Mouse (Mus musculus): Measurements from ENCODE around the gene Phip. TPM values are rescaled to one million over a fixed set of nuclear protein-coding genes. Genes with fewer than 3 reads are reported as not detected.
A peak's percentile ranks its signal among the peaks of the same experiment; 100 is the strongest.

Gene Phip
- polyA plus RNA-seq, 1 experiment from 2014 or later = 89.0 TPM

DNA sequence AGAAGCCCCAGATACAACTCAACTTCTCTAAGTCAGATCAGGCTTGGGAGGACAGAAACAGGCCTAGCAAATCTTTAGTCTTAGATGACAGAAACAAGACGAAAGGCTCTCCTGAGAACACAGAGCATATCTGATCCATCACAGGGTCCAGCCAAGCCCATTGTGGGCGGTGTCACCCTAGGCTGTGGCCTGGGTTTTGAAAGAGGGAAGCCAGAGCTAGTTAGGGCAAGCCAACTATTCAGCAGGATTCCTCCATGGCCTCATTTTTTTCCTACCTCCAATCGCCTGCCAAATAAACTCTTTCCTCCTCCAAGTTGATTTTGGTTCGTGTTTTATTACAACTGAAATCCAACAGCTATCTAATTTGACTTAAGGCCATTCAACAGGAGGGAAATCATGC, 114.0 kb downstream of the Phip start:
- no peaks in the 10 kb centered on the region for H3K27me3 ChIP-seq (ENCODE audit: insufficient read depth, poor library complexity, severe bottlenecking)
- no peaks in the 10 kb centered on the region for H3K9me3 ChIP-seq
- H3K36me3 ChIP-seq = peaks cover 11% of the 10 kb centered on the region; the same call in 1 of the 2 replicates
- 88% methylated on average over 4 of the region's 4 CpGs for WGBS
- H3K4me3 ChIP-seq = no peak overlapping the region
- no peak for DNase-seq (ENCODE audit: low spot score)
- no peak overlapping the region for H3K27ac ChIP-seq
- no peaks in the 10 kb centered on the region; the same call in 1 of the 2 replicates for H3K4me1 ChIP-seq (replicated peaks)

DNA sequence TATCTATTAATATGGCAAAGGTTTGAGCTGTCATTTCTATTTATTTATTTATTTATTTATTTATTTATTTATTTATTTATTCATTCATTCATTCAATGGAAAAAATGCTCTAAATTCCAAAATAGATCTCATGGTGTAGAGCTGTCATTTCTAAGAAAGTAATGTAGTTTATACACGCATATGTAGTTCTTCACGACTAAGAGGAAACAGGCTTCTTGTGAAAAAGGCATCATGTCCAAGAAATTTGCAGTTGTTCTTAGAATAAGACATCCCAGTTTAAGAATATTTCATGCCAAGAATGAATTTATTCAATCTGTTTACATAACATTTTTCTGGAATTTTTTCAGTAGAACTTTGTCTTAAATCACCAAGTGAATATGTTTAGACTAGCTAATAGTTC, 114.5 kb downstream of the Phip start:
- Histone ChIP-seq H3K36me3 (peaks cover 6% of the 10 kb centered on the region; the same call in 1 of the 2 replicates), H3K27ac (no peak overlapping the region), H3K4me3 (no peak overlapping the region), H3K4me1 (replicated peaks) (no peaks in the 10 kb centered on the region; the same call in 1 of the 2 replicates), H3K27me3 (ENCODE audit: insufficient read depth, poor library complexity, severe bottlenecking) (no peaks in the 10 kb centered on the region), H3K9me3 (no peaks in the 10 kb centered on the region)
- DNase-seq (ENCODE audit: low spot score) = no peak
- 96% methylated on average over 2 of the region's 2 CpGs for WGBS

DNA sequence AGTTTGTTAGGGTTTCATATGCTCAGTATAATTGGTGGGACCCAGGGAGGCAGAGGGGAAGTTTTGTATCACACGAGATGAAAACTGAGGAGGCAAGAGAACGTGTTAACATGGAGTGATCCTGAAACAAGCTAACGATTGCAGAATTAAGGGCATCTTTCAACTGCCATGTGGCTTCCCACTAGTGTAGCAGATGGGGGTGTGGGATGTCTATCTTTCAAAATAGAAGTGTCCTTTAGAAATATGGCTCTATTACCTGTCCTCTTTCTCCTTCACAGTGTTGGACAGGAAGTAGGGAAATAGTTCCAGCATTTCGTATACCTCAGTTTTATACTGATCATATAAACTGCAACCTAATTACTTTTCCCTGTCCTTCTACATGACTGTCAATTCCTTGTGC, 119.1 kb downstream of the Phip start:
- Histone ChIP-seq H3K9me3 (no peaks in the 10 kb centered on the region), H3K4me3 (no peak overlapping the region), H3K4me1 (replicated peaks) (0 out of 2 replicates have a peak, but pooled peaks cover 4% of the 10 kb centered on the region), H3K36me3 (no peaks in the 10 kb centered on the region), H3K27ac (no peak overlapping the region), H3K27me3 (ENCODE audit: insufficient read depth, poor library complexity, severe bottlenecking) (no peaks in the 10 kb centered on the region)
- DNase-seq (ENCODE audit: low spot score) = no peak
- 92% methylated on average over 4 of the region's 4 CpGs for WGBS

DNA sequence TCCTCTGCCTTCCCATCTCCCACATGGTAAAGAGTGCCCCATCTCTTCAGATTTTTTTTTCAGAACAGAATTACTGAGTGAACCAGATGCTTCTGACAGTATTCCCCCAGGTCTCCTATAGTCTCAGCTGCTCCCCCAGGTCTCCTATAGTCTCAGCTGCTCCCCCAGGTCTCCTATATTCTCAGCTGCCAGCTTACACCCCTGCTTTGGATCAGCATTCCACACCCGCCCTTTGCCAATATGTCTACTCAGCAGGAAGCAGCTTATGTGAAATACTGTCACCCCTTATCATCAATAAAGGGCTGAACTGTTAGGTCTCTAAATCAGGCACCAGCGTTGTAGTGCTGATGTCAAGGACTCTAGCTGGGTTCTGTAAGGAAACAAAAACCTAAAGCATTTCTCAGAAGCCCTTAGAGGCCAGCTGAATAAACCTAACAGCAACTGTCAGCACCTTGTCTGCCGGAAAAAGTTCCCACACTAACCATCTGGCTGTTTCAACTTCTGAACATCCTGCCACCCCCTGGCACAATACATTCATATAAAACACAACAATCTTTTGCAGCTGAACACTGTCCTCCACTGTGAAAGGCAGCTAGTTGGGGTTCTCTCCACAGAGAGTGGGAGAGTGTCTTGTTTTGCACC, 120.2 kb downstream of the Phip start:
- 43% methylated on average over 3 of the region's 3 CpGs for WGBS

DNA sequence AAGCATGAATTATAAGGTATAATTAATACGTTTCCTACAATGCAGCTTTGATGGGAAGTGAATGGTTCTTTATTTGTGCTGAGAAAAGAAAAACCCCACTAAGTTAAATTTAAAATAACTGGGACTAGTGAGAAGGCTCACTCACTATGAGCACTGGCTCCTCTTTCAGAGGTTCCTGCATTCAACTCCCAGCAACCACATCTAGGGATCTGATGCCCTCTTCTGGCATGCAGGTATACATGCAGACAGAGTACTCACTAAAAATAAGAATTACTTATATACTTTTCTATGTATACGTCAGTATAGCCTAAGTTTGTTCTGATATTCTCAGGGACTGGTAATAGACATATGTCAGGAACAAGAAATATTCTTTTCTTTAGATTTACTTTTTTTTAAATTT, 121.3 kb downstream of the Phip start:
- Histone ChIP-seq H3K27ac (no peak overlapping the region), H3K4me1 (replicated peaks) (0 out of 2 replicates have a peak, but pooled peaks cover 4% of the 10 kb centered on the region), H3K9me3 (no peaks in the 10 kb centered on the region), H3K27me3 (ENCODE audit: insufficient read depth, poor library complexity, severe bottlenecking) (no peaks in the 10 kb centered on the region), H3K36me3 (no peaks in the 10 kb centered on the region), H3K4me3 (no peak overlapping the region)
- DNase-seq (ENCODE audit: low spot score) = no peak
- 56% methylated on average over 2 of the region's 2 CpGs for WGBS

More for the DNA sequence above, 120.2 kb downstream of the Phip start:
- no peaks in the 10 kb centered on the region for H3K27me3 ChIP-seq (ENCODE audit: insufficient read depth, poor library complexity, severe bottlenecking)
- no peak for DNase-seq (ENCODE audit: low spot score)
- no peak overlapping the region for H3K4me3 ChIP-seq
- H3K36me3 ChIP-seq = no peaks in the 10 kb centered on the region
- no peaks in the 10 kb centered on the region for H3K9me3 ChIP-seq
- no peak overlapping the region for H3K27ac ChIP-seq
- H3K4me1 ChIP-seq (replicated peaks) = 0 out of 2 replicates have a peak, but pooled peaks cover 4% of the 10 kb centered on the region

DNA sequence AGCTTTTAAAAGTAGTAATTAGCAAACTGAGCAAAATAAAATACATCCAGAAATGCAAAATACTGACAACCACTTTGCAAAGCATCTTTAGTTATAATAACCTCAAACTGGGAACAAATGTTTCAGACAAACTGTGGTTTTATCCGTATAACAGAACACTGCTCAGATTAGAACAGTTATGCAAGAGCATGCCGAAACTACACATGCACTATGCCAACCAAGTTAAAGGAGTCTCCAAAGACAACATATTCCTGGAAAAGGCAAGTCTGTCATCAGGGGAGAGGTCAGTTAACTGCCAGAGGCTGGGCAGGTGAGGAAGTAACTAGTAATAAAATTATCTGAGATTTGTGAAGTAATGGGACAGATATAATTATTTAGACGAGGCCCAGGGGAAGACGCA, 132.6 kb downstream of the Phip start:
- H3K36me3 ChIP-seq = peaks cover 52% of the 10 kb centered on the region
- no peaks in the 10 kb centered on the region for H3K27me3 ChIP-seq (ENCODE audit: insufficient read depth, poor library complexity, severe bottlenecking)
- H3K4me1 ChIP-seq (replicated peaks) = no peaks in the 10 kb centered on the region
- no peaks in the 10 kb centered on the region for H3K9me3 ChIP-seq
- no peak overlapping the region for H3K4me3 ChIP-seq
- DNase-seq (ENCODE audit: low spot score) = no peak
- 95% methylated on average over 4 of the region's 4 CpGs for WGBS
- H3K27ac ChIP-seq = no peak overlapping the region

DNA sequence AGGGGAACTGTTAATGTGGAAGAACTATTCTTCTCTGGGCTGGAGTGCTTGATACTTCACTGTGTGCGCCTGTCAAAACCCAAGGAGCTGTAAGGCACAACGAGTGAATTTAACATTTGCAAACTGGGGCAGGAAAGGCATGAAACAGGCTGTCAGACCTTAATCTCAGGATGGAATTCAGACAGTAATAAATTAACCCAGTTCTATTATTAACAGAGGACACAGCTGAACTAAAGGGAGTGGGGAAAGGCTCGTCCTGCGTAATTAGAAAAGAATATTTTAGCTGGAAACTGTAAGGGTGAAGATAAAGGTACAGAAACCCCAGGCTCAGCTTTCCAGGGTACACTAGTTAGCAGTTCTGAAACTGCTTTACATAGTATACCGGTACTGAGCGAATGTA, 139.4 kb downstream of the Phip start:
- Histone ChIP-seq H3K4me1 (replicated peaks) (0 out of 2 replicates have a peak, but pooled peaks cover 3% of the 10 kb centered on the region), H3K4me3 (no peak overlapping the region), H3K36me3 (peaks cover 36% of the 10 kb centered on the region), H3K9me3 (no peaks in the 10 kb centered on the region), H3K27me3 (ENCODE audit: insufficient read depth, poor library complexity, severe bottlenecking) (no peaks in the 10 kb centered on the region), H3K27ac (no peak overlapping the region)
- DNase-seq (ENCODE audit: low spot score) = no peak
- WGBS = 87% methylated on average over 6 of the region's 6 CpGs

DNA sequence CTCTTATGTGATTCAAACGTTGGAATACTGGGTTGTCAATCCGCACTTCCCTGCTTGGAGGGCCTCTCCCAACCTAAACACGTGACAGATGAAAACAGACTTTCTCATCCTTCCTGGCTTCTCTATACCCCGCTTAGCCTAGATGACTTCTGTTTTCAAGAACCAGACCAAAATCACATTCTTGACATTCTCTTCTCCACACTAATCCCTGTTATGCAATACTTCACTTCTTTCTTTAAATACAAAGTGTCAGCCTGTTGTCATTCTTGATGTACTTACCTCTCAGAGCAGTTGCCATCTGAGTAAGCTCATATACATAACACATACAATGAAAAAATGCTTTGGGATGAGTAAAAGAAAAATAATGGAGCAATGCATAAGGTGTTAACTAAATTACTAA, 143.4 kb downstream of the Phip start:
- Histone ChIP-seq H3K27me3 (ENCODE audit: insufficient read depth, poor library complexity, severe bottlenecking) (no peaks in the 10 kb centered on the region), H3K4me1 (replicated peaks) (peaks cover 15% of the 10 kb centered on the region), H3K9me3 (no peaks in the 10 kb centered on the region), H3K36me3 (peaks cover 10% of the 10 kb centered on the region; the same call in 1 of the 2 replicates), H3K4me3 (no peak overlapping the region), H3K27ac (no peak overlapping the region)
- 67% methylated on average over 4 of the region's 4 CpGs for WGBS
- DNase-seq (ENCODE audit: low spot score) = no peak

DNA sequence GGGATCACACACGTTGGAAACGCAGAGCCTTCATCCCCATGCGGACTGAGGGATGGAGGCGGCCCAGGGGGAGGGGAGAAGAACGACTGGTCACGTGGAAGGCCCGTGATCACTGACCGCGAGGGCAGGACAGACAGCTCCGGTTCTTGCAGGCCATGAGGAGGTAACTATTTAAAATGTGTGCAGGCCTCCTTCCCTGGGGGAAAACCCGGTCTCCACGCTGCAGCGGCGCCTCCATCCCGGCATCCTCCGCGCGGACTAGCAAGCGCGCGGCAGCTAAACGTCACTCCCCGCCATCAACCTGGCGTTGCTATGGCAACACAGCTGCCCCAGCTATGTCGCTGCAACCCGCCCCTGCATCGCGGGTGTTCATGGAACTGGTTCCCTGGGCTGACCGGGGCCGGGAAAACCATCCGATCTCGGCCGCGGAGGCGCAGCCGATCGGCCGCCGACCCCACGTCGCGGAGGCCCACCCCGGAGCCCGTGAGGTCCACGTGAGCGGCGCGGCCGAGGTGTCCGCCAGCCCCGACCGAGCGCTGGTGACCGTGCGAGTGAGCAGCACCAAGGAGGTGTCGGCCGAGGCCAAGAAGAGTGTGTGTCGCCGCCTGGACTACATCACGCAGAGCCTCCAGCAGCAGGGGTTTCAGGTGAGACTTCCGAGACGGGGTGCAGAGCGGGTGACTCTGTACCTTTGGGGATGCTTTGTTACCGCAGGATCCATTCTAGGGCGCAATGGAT, 145.5 kb downstream of the Phip start:
- peak overlapping the region; percentile 79 for H3K4me3 ChIP-seq
- H3K27me3 ChIP-seq (ENCODE audit: insufficient read depth, poor library complexity, severe bottlenecking) = no peaks in the 10 kb centered on the region
- DNase-seq (ENCODE audit: low spot score) = peak; percentile 94
- peaks cover 10% of the 10 kb centered on the region; the same call in 1 of the 2 replicates for H3K36me3 ChIP-seq
- H3K4me1 ChIP-seq (replicated peaks) = peaks cover 15% of the 10 kb centered on the region
- no peaks in the 10 kb centered on the region for H3K9me3 ChIP-seq
- peak overlapping the region; percentile 96 for H3K27ac ChIP-seq
- under 1% methylated on average over 65 of the region's 65 CpGs for WGBS

DNA sequence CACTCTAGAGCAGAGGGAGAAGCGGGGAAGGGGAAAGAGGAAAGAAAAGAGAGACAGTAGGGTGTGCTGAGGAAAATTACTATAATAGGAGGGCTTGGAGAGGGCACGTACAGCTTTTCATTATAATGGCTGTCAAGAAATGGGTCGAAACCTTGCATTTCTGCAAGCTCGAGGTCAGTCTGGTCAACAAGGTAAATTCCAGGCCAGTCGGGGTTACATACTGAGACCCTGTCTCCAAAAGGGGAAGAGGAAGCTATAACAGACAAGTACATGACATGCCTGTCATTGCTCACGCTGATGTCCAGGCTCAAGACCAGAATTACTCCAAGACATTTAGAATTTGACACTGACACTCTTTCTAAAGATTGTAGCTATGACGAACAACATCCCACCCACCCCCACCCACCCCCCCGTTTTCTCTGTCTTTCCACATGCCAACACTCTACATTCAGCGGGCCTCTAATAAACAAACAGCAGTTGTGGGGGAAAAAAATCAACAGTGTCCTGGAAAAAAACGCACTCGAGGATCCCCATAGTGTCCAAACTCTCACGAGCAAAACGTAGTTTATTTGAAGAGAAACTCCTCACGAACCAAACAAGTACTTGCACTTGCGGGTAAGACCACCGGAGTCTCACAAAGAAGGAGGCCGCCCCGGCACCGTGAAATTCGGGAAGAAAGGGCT, 146.2 kb downstream of the Phip start, which contains the start of gene Irak1bp1:
Gene Irak1bp1, plus strand, starts transcription at position 534 of the 683 bp plus-strand sequence.
- Histone ChIP-seq H3K36me3 (peaks cover 10% of the 10 kb centered on the region; the same call in 1 of the 2 replicates), H3K27ac (peak within 1 kb of the TSS; percentile 96)
- 13% methylated on average over 20 of the region's 20 CpGs for WGBS

DNA sequence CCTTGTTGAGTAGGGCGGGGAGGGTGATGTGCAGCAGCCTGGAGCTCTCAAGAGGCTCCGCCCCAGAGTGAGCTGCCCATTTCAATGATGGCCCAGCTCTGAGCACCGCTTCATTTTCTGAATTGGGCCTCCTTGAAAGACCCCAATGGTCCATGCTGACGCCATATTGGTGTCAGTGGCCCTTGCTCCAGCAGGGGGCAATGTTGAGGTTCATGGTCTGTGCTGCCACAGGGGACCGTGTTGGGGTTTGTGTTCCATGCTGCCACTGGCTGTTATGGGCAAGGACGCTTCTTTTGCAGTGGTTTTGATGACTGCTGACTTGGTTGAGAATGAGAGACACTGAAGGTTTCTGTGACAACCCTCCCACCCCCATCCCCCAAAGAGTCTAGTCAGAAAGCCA, 148.9 kb downstream of the Phip start:
- Histone ChIP-seq H3K27me3 (ENCODE audit: insufficient read depth, poor library complexity, severe bottlenecking) (no peaks in the 10 kb centered on the region), H3K4me3 (no peak overlapping the region), H3K9me3 (no peaks in the 10 kb centered on the region), H3K27ac (no peak overlapping the region), H3K36me3 (no peaks in the 10 kb centered on the region), H3K4me1 (replicated peaks) (peaks cover 15% of the 10 kb centered on the region)
- 92% methylated on average over 6 of the region's 6 CpGs for WGBS
- DNase-seq (ENCODE audit: low spot score) = no peak

More for the DNA sequence above, 146.2 kb downstream of the Phip start, which contains the start of gene Irak1bp1:
- Histone ChIP-seq H3K4me1 (replicated peaks) (peaks cover 15% of the 10 kb centered on the region), H3K27me3 (ENCODE audit: insufficient read depth, poor library complexity, severe bottlenecking) (no peaks in the 10 kb centered on the region), H3K4me3 (peak within 1 kb of the TSS; percentile 79), H3K9me3 (no peaks in the 10 kb centered on the region)
- peak; percentile 34 for DNase-seq (ENCODE audit: low spot score)
